Mouse (Mus musculus) intestine, embryonic 16.5 days (tissue): ENCODE data around the gene Uggt1. TPM values are rescaled to one million over a fixed set of nuclear protein-coding genes. Genes with fewer than 3 reads are reported as not detected.
A peak's percentile ranks its signal among the peaks of the same experiment; 100 is the strongest.

Experiments used
- ATAC-seq: fragments of 200-750 bp; cut with Nextera tagmentation; 2 replicates; pipeline ENCODE4 v1.8.0; 2017; ENCODE audit warnings: moderate TSS enrichment, moderate library complexity
- H3K27ac ChIP-seq: fragments of 300-500 bp; sonication (generic); 2 replicates; pipeline ENCODE4 v1.5.1; 2014; ENCODE audit warnings: mild to moderate bottlenecking, low read length
- H3K27me3 ChIP-seq: fragments of 300-500 bp; sonication (generic); replicated peaks from 2 replicates; pipeline ENCODE4 v1.6.1; 2014; ENCODE audit warnings: low read length, control low read depth, mixed read lengths; ENCODE audit not compliant: control insufficient read depth, insufficient read depth
- H3K36me3 ChIP-seq: fragments of 300-500 bp; sonication (generic); 2 replicates; pipeline ENCODE4 v1.6.1; 2014; ENCODE audit warnings: low read length, control low read depth; ENCODE audit not compliant: control insufficient read depth, insufficient read depth
- H3K4me1 ChIP-seq: fragments of 300-500 bp; sonication (generic); 2 replicates; pipeline ENCODE4 v1.6.1; 2014; ENCODE audit warnings: low read length, control low read depth, mixed read lengths; ENCODE audit not compliant: control insufficient read depth, insufficient read depth
- H3K4me2 ChIP-seq: fragments of 300-500 bp; sonication (generic); 2 replicates; pipeline ENCODE4 v1.6.1; 2014; ENCODE audit warnings: low read depth, low read length, control low read depth
- H3K4me3 ChIP-seq: fragments of 300-500 bp; sonication (generic); 2 replicates; pipeline ENCODE4 v1.5.1; 2014; ENCODE audit warnings: mild to moderate bottlenecking, low read length
- H3K9ac ChIP-seq: fragments of 300-500 bp; sonication (generic); 2 replicates; pipeline ENCODE4 v1.6.1; 2014; ENCODE audit warnings: low read depth, low read length
- H3K9me3 ChIP-seq: fragments of 300-500 bp; sonication (generic); 2 replicates; pipeline ENCODE4 v1.6.1; 2016; ENCODE audit warnings: low read length, control low read depth; ENCODE audit not compliant: control insufficient read depth
- WGBS: fragments of 180-500 bp; shearing (Covaris S2); extraction: QIAGEN DNeasy Blood & Tissue Kit; methylation state at CpG from one replicate; pipeline ENCODE4 v1.1.7; 2014; 5-methylcytosine and 5-hydroxymethylcytosine counted together
- polyA plus RNA-seq: library from polyadenylated mRNA; unstranded; fragments of >200 nt; fragmentation: Nextera tagmentation; extraction: Ambion mirVana; gene quantifications from 2 replicates; pipeline ENCODE4 v1.2.1, GENCODE M21; 2015

Uggt1 gene
- polyA plus RNA-seq, 1 experiment from 2014 or later, result 44.6 TPM

DNA sequence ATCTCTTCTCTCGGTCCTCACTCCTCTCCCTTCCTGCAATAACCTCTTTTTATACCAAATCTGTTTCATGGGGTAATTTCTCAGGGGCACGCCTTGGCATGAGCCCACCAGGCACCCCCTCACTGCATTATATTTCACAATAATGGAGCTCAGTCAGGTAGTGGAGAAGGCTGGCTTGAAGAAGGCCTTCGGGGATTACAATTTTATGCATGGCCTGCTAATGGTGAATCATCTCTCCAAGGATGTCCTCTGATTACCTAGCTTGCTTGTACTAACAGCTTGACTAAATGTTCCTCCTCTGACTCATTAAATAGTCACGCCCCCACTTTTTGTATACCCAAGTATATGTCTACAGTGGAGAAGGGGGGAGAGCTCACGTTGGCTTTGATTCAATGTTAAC, 128.0 kb downstream of the Uggt1 start:
- no peak for ATAC-seq
- 67% methylated on average over 5 of the region's 5 CpGs for WGBS
- H3K4me1 ChIP-seq, result no peaks in the 10 kb centered on the region
- H3K27me3 ChIP-seq, result no peaks in the 10 kb centered on the region
- no peak overlapping the region for H3K4me2 ChIP-seq
- no peak overlapping the region for H3K4me3 ChIP-seq
- H3K27ac ChIP-seq, result no peak overlapping the region
- H3K9me3 ChIP-seq, result no peaks in the 10 kb centered on the region
- H3K36me3 ChIP-seq, result no peaks in the 10 kb centered on the region
- no peak overlapping the region for H3K9ac ChIP-seq

DNA sequence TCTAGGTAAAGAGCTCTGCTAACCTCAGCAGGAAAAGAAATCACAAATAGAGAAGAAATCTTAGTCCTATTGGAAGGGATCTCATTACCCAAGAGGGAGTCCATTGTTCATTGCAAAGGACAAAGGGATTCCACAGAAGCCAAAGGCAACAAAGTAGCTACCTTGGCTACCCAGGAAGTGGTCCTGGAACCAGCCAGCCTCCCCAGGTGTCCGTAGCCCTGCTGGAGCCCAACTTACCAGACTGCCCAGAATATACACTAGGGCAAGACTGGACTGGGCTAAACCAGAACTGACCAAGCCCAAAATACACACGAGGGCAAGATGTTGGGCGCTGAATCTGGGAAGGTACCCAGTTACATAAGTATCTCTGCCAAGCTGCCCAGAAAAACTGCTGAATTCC, 129.7 kb downstream of the Uggt1 start:
- Histone ChIP-seq H3K4me3 (no peak overlapping the region), H3K9me3 (no peaks in the 10 kb centered on the region), H3K27ac (no peak overlapping the region), H3K27me3 (no peaks in the 10 kb centered on the region), H3K9ac (no peak overlapping the region), H3K36me3 (no peaks in the 10 kb centered on the region), H3K4me2 (no peak overlapping the region), H3K4me1 (no peaks in the 10 kb centered on the region)
- no peak for ATAC-seq
- 86% methylated on average over 3 of the region's 3 CpGs for WGBS

DNA sequence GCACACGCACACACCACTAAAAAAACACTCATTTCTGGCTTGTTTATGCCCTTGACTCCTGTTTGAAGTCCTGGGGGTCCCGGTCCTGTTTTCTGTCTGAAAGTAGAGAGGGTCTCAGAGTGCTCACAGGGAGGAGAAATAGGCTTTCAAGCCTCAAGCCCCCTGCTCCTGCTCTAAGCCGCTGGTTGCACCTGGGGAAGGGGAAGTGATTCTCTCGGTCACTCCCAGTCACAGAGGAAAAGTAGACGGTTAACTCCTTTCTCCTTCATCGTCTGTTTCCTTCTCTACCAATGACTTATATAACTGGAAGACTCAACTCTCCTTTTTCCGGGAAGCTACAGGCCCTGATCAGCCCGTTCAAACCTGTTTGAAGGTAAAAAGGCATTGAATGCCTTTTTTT, 130.8 kb downstream of the Uggt1 start:
- Histone ChIP-seq H3K27ac (no peak overlapping the region), H3K4me1 (no peaks in the 10 kb centered on the region), H3K9me3 (no peaks in the 10 kb centered on the region), H3K36me3 (no peaks in the 10 kb centered on the region), H3K27me3 (no peaks in the 10 kb centered on the region), H3K4me3 (no peak overlapping the region), H3K9ac (no peak overlapping the region), H3K4me2 (no peak overlapping the region)
- 73% methylated on average over 8 of the region's 8 CpGs for WGBS
- ATAC-seq, result no peak

DNA sequence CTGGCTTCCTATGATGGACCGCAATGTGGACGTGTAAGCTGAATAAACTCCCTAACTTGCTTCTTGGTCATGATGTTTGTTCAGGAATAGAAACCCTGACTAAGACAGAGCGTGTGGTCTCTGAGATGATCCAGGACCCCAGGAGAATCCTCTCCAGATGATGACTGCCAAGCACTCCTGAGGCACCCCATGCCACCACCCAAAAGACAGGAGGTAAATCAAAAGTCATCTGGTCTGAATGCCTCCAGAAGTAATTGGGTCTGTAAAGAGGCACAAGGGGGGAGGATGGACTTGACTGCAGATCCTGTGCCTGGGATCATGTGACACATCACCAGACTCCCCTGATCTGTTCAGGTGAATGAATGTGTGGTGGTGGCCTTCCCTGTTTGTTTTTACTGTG, 131.9 kb downstream of the Uggt1 start:
- Histone ChIP-seq H3K36me3 (no peaks in the 10 kb centered on the region), H3K27ac (no peak overlapping the region), H3K4me2 (no peak overlapping the region), H3K4me1 (no peaks in the 10 kb centered on the region), H3K27me3 (no peaks in the 10 kb centered on the region), H3K4me3 (no peak overlapping the region), H3K9me3 (no peaks in the 10 kb centered on the region), H3K9ac (no peak overlapping the region)
- WGBS, result 77% methylated on average over 3 of the region's 3 CpGs
- ATAC-seq, result no peak

DNA sequence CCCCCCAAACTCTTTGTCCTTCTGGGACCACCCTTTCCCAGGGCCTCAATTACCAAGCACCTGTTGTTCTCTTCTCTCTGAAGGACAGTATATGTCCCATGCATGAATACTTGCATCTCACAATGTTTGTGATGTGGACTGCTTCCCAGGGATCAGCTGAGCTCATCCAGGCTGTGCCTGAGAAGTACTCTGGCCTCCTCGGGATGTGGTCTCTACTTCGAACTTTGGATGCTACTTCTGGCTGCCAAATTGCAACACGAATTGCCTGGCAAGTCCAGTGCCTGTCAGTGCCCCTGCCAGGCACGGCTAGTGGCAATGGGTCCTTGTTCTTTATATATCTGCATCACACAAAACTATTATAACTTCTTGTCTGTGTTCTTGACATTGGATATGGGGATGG, 134.5 kb downstream of the Uggt1 start:
- peaks cover 15% of the 10 kb centered on the region for H3K36me3 ChIP-seq
- H3K9ac ChIP-seq, result no peak overlapping the region
- H3K27me3 ChIP-seq, result no peaks in the 10 kb centered on the region
- no peaks in the 10 kb centered on the region for H3K9me3 ChIP-seq
- H3K27ac ChIP-seq, result no peak overlapping the region
- H3K4me2 ChIP-seq, result no peak overlapping the region
- WGBS, result 85% methylated on average over 4 of the region's 4 CpGs
- no peak overlapping the region for H3K4me3 ChIP-seq
- H3K4me1 ChIP-seq, result no peaks in the 10 kb centered on the region
- no peak for ATAC-seq

DNA sequence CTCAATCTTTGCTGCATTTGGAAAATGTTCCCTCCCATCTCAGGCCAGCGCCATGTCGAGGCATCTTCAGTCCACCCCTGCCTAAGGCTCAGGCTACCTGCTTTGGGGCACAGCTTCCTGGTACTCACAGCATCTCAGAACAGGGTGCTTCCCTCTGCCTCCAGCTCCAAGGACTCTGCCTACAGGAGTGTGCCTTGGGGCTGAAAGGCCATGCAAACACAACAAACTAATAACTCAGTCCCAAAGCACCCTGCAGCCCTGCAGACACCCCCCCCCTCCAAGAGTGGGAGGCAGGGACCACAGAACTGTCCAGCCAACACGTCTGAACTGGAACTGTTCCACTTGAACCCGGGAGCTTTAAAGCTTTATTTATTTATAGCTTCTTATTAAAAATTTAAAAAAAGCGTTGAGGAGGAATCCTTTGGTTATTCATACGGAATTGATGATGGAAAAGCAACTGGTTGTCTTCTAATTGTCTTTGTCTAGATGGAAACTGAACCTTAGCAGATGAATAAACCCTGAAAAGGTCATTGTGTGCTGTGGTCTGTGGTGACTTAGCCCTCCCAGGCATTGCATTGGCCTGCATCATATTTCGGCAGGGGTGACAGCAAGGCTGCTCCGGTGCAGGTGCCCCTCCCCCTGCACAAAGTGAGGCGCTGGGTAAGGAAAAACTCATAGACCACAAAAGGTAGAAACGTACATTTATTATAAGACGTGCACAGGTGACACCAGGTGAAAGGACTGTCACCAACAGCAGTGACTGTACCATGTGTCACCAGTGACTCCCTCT, 138.4 kb downstream of the Uggt1 start:
- ATAC-seq, result no peak
- Histone ChIP-seq H3K36me3 (peaks cover 25% of the 10 kb centered on the region), H3K27ac (no peak overlapping the region), H3K27me3 (no peaks in the 10 kb centered on the region), H3K4me1 (no peaks in the 10 kb centered on the region), H3K4me3 (no peak overlapping the region), H3K9ac (no peak overlapping the region), H3K4me2 (no peak overlapping the region), H3K9me3 (no peaks in the 10 kb centered on the region)
- WGBS, result 87% methylated on average over 11 of the region's 11 CpGs

DNA sequence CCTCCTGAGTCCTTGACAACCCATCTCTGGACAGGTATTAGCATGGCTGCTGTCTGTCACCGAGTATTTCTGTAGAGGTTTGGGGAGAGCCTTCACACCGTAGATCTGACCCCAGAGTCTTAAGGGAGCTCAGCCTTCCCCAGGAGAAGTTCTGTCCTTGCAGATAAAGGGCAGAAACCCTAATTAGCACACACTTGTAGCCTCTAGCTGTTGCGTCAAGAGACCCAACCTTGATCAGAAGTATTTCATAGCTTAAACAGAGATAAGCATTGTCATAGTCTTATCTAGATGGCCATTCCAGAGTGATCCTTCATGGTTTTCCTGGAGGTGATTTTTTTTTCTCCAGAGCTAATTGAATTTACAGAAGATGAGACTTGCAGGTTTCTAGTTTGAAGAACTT, 144.1 kb downstream of the Uggt1 start:
- ATAC-seq, result no peak
- Histone ChIP-seq H3K36me3 (peaks cover 12% of the 10 kb centered on the region), H3K4me1 (peaks cover 6% of the 10 kb centered on the region; the same call in 1 of the 2 replicates), H3K9ac (no peak overlapping the region), H3K27ac (no peak overlapping the region), H3K4me2 (no peak overlapping the region), H3K9me3 (no peaks in the 10 kb centered on the region), H3K27me3 (no peaks in the 10 kb centered on the region), H3K4me3 (no peak overlapping the region)
- 77% methylated on average over 3 of the region's 3 CpGs for WGBS

DNA sequence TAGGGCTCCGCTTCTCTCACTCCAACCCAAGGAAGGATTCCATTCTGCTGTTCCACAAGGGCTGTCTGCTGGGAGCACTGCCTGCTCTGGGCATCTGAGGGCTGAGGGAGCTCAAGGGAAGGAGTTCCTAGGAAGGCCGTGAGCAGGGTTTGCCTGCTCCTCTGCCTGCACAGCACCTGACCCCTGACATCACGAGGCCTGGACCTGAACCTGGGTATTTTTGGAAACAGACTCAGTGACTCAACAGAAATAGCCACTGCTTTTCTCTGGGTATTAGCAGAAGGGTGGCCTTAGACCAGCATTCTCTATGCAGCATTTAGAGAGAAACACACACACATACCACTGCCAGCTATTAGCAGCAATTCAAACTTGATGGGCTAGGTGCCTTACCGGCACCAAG, 146.1 kb downstream of the Uggt1 start:
- no peak overlapping the region for H3K27ac ChIP-seq
- no peak overlapping the region for H3K4me3 ChIP-seq
- no peak overlapping the region for H3K4me2 ChIP-seq
- no peak for ATAC-seq
- H3K9ac ChIP-seq, result no peak overlapping the region
- no peaks in the 10 kb centered on the region for H3K9me3 ChIP-seq
- no peaks in the 10 kb centered on the region for H3K27me3 ChIP-seq
- peaks cover 9% of the 10 kb centered on the region; the same call in 1 of the 2 replicates for H3K4me1 ChIP-seq
- peaks cover 7% of the 10 kb centered on the region for H3K36me3 ChIP-seq
- 89% methylated on average over 4 of the region's 4 CpGs for WGBS

DNA sequence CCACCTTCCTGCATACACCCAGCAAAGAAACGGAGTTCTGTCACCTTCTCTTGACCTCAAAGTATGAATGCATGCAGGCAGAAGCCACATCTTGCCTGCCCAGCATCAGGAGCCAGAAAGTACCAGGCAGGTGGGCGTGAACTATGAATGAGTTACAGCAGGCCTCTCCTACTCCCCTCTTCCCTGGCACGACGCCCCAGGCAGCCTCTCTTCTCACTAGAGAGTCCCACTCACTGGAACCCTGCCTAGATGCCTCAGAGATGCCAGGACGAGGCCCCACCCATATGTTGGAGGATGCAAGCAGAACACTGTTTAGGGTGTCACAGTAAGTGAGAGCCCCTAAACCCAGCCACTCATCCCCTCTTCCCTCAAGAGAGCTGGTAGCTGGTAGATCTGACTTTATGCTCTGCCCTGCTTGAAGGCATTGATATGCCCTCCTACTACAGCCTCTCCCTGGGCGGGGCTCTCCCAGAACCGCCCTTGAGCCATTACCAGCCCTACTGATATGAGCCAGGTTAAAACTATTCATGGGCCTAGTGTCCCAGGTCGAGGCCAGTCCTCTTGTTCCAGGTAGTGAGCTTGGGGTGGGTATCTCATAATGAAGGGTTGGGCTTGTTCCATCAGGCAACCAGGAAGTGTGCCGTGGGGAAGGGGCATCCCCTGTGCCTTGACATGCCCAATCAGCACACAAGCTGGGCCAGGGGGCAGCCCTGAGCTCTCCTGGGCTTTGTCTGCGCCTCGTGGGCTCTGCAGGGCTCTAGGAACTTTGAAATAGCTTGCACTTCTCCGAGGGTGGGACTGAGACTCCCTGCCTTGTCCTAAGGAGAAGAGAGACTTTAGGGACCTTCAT, 148.9 kb downstream of the Uggt1 start:
- H3K4me2 ChIP-seq, result no peak overlapping the region
- H3K36me3 ChIP-seq, result peaks cover 5% of the 10 kb centered on the region; the same call in 1 of the 2 replicates
- peak; percentile 84 for ATAC-seq
- 61% methylated on average over 12 of the region's 12 CpGs for WGBS
- H3K27me3 ChIP-seq, result no peaks in the 10 kb centered on the region
- H3K9ac ChIP-seq, result no peak overlapping the region
- peak overlapping the region; percentile 34 for H3K27ac ChIP-seq
- H3K4me3 ChIP-seq, result no peak overlapping the region
- H3K4me1 ChIP-seq, result peaks cover 19% of the 10 kb centered on the region
- no peaks in the 10 kb centered on the region for H3K9me3 ChIP-seq
